Comparison of ENCODE assay signal across 8 mouse cellular contexts in genomic region chr6:86028601-86029322, GRCm38 (mm10). TPM values are rescaled to one million over a fixed set of nuclear protein-coding genes. Genes with fewer than 3 reads are reported as not detected.
DNase-seq lines count a peak whose midpoint lies in the region; ATAC-seq lines count a peak whose summit lies in the region.

TSS of gene Add2 (plus strand) at chr6:86028681.

- H3K4me1 ChIP-seq in embryonic facial prominence, embryonic 13.5 days, result peaks cover 16% of the 10 kb centered on the region
- H3K4me1 ChIP-seq in hindbrain, embryonic 11.5 days (replicated peaks; ENCODE audit: control insufficient read depth, insufficient read depth, low read length), result peaks cover 2% of the 10 kb centered on the region; the same call in 1 of the 2 replicates
- H3K4me1 ChIP-seq in limb, embryonic 11.5 days (ENCODE audit: control insufficient read depth, insufficient read depth, low read length), result peaks cover 3% of the 10 kb centered on the region; the same call in 1 of the 2 replicates
- H3K4me1 ChIP-seq in neural tube, embryonic 14.5 days (ENCODE audit: control insufficient read depth, insufficient read depth, low read length), result peaks cover 30% of the 10 kb centered on the region

- H3K9ac ChIP-seq in embryonic facial prominence, embryonic 13.5 days, result peak within 1 kb of the TSS; percentile 72
- H3K9ac ChIP-seq in hindbrain, embryonic 11.5 days (ENCODE audit: low read depth, low read length), result peak within 1 kb of the TSS; percentile 89
- peak within 1 kb of the TSS; percentile 76 for H3K9ac ChIP-seq in limb, embryonic 11.5 days (ENCODE audit: low read length)
- peak within 1 kb of the TSS; percentile 97 for H3K9ac ChIP-seq in neural tube, embryonic 14.5 days (replicated peaks; ENCODE audit: low read depth, low read length)

- H3K9me3 ChIP-seq in embryonic facial prominence, embryonic 13.5 days, result no peaks in the 10 kb centered on the region
- no peaks in the 10 kb centered on the region for H3K9me3 ChIP-seq in hindbrain, embryonic 11.5 days (ENCODE audit: control insufficient read depth, low read length)
- H3K9me3 ChIP-seq in limb, embryonic 11.5 days (ENCODE audit: control insufficient read depth, low read length), result no peaks in the 10 kb centered on the region
- no peaks in the 10 kb centered on the region for H3K9me3 ChIP-seq in neural tube, embryonic 14.5 days (ENCODE audit: control insufficient read depth, low read length)

- peak; percentile 55 for DNase-seq in adrenal gland, postnatal 14 days
- DNase-seq in adrenal gland, adult 8-10 months, result no peak
- peak; percentile 47 for DNase-seq in R1 (ENCODE audit: low read depth, low spot score)
- peak; percentile 86 for DNase-seq in hindbrain, embryonic 11.5 days (ENCODE audit: low spot score)
- peak; percentile 68 for DNase-seq in limb, embryonic 11.5 days (ENCODE audit: low spot score)
- no peak for DNase-seq in urinary bladder, adult 2 months (ENCODE audit: low spot score)

- WGBS in embryonic facial prominence, embryonic 13.5 days, result under 1% methylated on average over 56 of the region's 56 CpGs
- under 1% methylated on average over 56 of the region's 56 CpGs for WGBS in hindbrain, embryonic 11.5 days
- WGBS in limb, embryonic 11.5 days, result under 1% methylated on average over 55 of the region's 56 CpGs
- WGBS in neural tube, embryonic 14.5 days, result under 1% methylated on average over 56 of the region's 56 CpGs

- peaks cover 32% of the 10 kb centered on the region for H3K27me3 ChIP-seq in embryonic facial prominence, embryonic 13.5 days
- no peaks in the 10 kb centered on the region for H3K27me3 ChIP-seq in hindbrain, embryonic 11.5 days (ENCODE audit: control insufficient read depth, insufficient read depth, low read length)
- peaks cover 25% of the 10 kb centered on the region for H3K27me3 ChIP-seq in limb, embryonic 11.5 days (ENCODE audit: control insufficient read depth, insufficient read depth, low read length)
- H3K27me3 ChIP-seq in neural tube, embryonic 14.5 days (ENCODE audit: control insufficient read depth, insufficient read depth, low read length), result no peaks in the 10 kb centered on the region

- no peak for ATAC-seq in embryonic facial prominence, embryonic 13.5 days (ENCODE audit: insufficient number of reproducible peaks, insufficient read depth, low FRiP score, low TSS enrichment, low read depth)
- peak; percentile 93 for ATAC-seq in hindbrain, embryonic 11.5 days (ENCODE audit: low FRiP score)
- 0 out of 2 replicates have a peak, but pooled peaks have one; percentile 65 for ATAC-seq in limb, embryonic 11.5 days (ENCODE audit: insufficient number of reproducible peaks, low FRiP score, low TSS enrichment, low read depth)
- peak; percentile 90 for ATAC-seq in neural tube, embryonic 14.5 days (ENCODE audit: low read depth)

- H3K4me3 ChIP-seq in embryonic facial prominence, embryonic 13.5 days, result peak within 1 kb of the TSS; percentile 57
- H3K4me3 ChIP-seq in hindbrain, embryonic 11.5 days (ENCODE audit: low read depth, low read length), result peak within 1 kb of the TSS; percentile 71
- H3K4me3 ChIP-seq in limb, embryonic 11.5 days (ENCODE audit: low read depth, low read length), result peak within 1 kb of the TSS; percentile 59
- peak within 1 kb of the TSS; percentile 77 for H3K4me3 ChIP-seq in neural tube, embryonic 14.5 days (ENCODE audit: low read depth, low read length)

- H3K4me2 ChIP-seq in embryonic facial prominence, embryonic 13.5 days, result peak within 1 kb of the TSS; percentile 96
- H3K4me2 ChIP-seq in hindbrain, embryonic 11.5 days (replicated peaks; ENCODE audit: low read depth, low read length), result peak within 1 kb of the TSS; percentile 61
- H3K4me2 ChIP-seq in limb, embryonic 11.5 days (ENCODE audit: low read depth, severe bottlenecking), result peak within 1 kb of the TSS; percentile 97
- peak within 1 kb of the TSS; percentile 87 for H3K4me2 ChIP-seq in neural tube, embryonic 14.5 days (ENCODE audit: low read depth, low read length)

- no peak within 1 kb of the TSS for H3K27ac ChIP-seq in embryonic facial prominence, embryonic 13.5 days
- peak within 1 kb of the TSS; percentile 86 for H3K27ac ChIP-seq in hindbrain, embryonic 11.5 days (ENCODE audit: low read depth, low read length)
- H3K27ac ChIP-seq in limb, embryonic 11.5 days (replicated peaks; ENCODE audit: low read depth, low read length), result no peak within 1 kb of the TSS
- peak within 1 kb of the TSS; percentile 96 for H3K27ac ChIP-seq in neural tube, embryonic 14.5 days (ENCODE audit: low read depth, low read length)

- no peaks in the 10 kb centered on the region for H3K36me3 ChIP-seq in embryonic facial prominence, embryonic 13.5 days
- H3K36me3 ChIP-seq in hindbrain, embryonic 11.5 days (ENCODE audit: control insufficient read depth, insufficient read depth, low read length), result no peaks in the 10 kb centered on the region
- no peaks in the 10 kb centered on the region for H3K36me3 ChIP-seq in limb, embryonic 11.5 days (ENCODE audit: control insufficient read depth, insufficient read depth, low read length)
- no peaks in the 10 kb centered on the region for H3K36me3 ChIP-seq in neural tube, embryonic 14.5 days (ENCODE audit: control insufficient read depth, insufficient read depth, low read length)

RNA-seq across cellular contexts. Expression of gene Add2, which starts in this region (rescaled TPM):
- total RNA-seq in adrenal gland, postnatal 14 days (2021), result 5.2 and 6.1 TPM in 2 replicates
- total RNA-seq in adrenal gland, adult 8-10 months (2022), result 1 to 10 TPM in 3 of 4 experiments, under 1 TPM in 1; 0.75 to 2.9 (median 2.3) TPM
- 8.7 and 9.4 TPM in 2 replicates for polyA plus RNA-seq in embryonic facial prominence, embryonic 13.5 days (2015; fragmentation: Nextera tagmentation; extraction: Ambion mirVana)
- polyA plus RNA-seq in hindbrain, embryonic 11.5 days (2014; fragmentation: Nextera tagmentation; extraction: Ambion mirVana), result 67.2 and 68.4 TPM in 2 replicates
- polyA plus RNA-seq in limb, embryonic 11.5 days (2014; fragmentation: Nextera tagmentation; extraction: Ambion mirVana), result 5.9 and 6.4 TPM in 2 replicates
- polyA plus RNA-seq in neural tube, embryonic 14.5 days (2014; fragmentation: Nextera tagmentation; extraction: Ambion mirVana), result 94.7 and 111 TPM in 2 replicates
- polyA plus RNA-seq in urinary bladder, adult 2 months (2012; rRNA removed), result 3.4 and 4.8 TPM in 2 replicates

Comparison
In these comparisons a context has a peak if more than half of its experiments do, and no peak if none do; other contexts are left out.
1. DNase-seq: peak in adrenal gland, postnatal 14 days (single experiment), R1 (single experiment), hindbrain, embryonic 11.5 days (single experiment) and limb, embryonic 11.5 days (single experiment); none in adrenal gland, adult 8-10 months (single experiment) and urinary bladder, adult 2 months (single experiment).
2. H3K27ac ChIP-seq: peak in hindbrain, embryonic 11.5 days (single experiment) and neural tube, embryonic 14.5 days (single experiment); none in embryonic facial prominence, embryonic 13.5 days (single experiment) and limb, embryonic 11.5 days (single experiment).
3. Peak in every context shown above with its lines, with median percentiles within 50 percentile points of each other: H3K4me2 ChIP-seq, H3K4me3 ChIP-seq and H3K9ac ChIP-seq.